Mouse (Mus musculus) hindbrain, postnatal 0 days (tissue): Measurements from ENCODE around the gene Atp1b1. TPM values are rescaled to one million over a fixed set of nuclear protein-coding genes. Genes with fewer than 3 reads are reported as not detected.

ENCODE experiments used
- ATAC-seq: fragments of 200-750 bp; cut with Nextera tagmentation; 2 replicates; pipeline ENCODE4 v1.8.0; 2017; ENCODE audit warnings: mild to moderate bottlenecking, moderate TSS enrichment, moderate library complexity
- DNase-seq: peaks from one replicate; pipeline ENCODE4 v3.0.0-alpha.2; 2015; ENCODE audit warnings: low spot score
- H3K27ac ChIP-seq: fragments of 300-500 bp; sonication (generic); 2 replicates; pipeline ENCODE4 v1.5.1; 2014; ENCODE audit warnings: mild to moderate bottlenecking
- H3K27me3 ChIP-seq: fragments of 300-500 bp; sonication (generic); 2 replicates; pipeline ENCODE4 v1.6.1; 2014; ENCODE audit warnings: low read length, mixed read lengths; ENCODE audit not compliant: insufficient read depth
- H3K36me3 ChIP-seq: fragments of 300-500 bp; sonication (generic); 2 replicates; pipeline ENCODE4 v1.6.1; 2014; ENCODE audit warnings: low read length, mixed read lengths; ENCODE audit not compliant: insufficient read depth
- H3K4me1 ChIP-seq: fragments of 300-500 bp; sonication (generic); 2 replicates; pipeline ENCODE4 v1.6.1; 2014; ENCODE audit warnings: antibody characterized with exemption, low read length, mixed read lengths; ENCODE audit not compliant: insufficient read depth
- H3K4me2 ChIP-seq: fragments of 300-500 bp; sonication (generic); 2 replicates; pipeline ENCODE4 v1.6.1; 2014; ENCODE audit warnings: low read depth, mild to moderate bottlenecking, low read length, moderate library complexity, mixed read lengths
- H3K4me3 ChIP-seq: fragments of 300-500 bp; sonication (generic); 2 replicates; pipeline ENCODE4 v1.5.1; 2014; ENCODE audit warnings: low read length
- H3K9ac ChIP-seq: fragments of 300-500 bp; sonication (generic); replicated peaks from 2 replicates; pipeline ENCODE4 v1.6.1; 2014; ENCODE audit warnings: mild to moderate bottlenecking, low read length, moderate library complexity, mixed read lengths
- H3K9me3 ChIP-seq: fragments of 300-500 bp; sonication (generic); 2 replicates; pipeline ENCODE4 v1.6.1; 2016; ENCODE audit warnings: low read length, mixed read lengths
- CTCF ChIP-seq: IDR thresholded peaks from 2 replicates; pipeline ENCODE4 v1.5.1; 2016; ENCODE audit warnings: antibody characterized with exemption, control low read depth, low read depth
- WGBS: fragments of 180-500 bp; shearing (Covaris S2); extraction: QIAGEN DNeasy Blood & Tissue Kit; methylation state at CpG from one replicate; pipeline ENCODE4 v1.1.7; 2014; 5-methylcytosine and 5-hydroxymethylcytosine counted together
- polyA plus RNA-seq: library from polyadenylated mRNA; unstranded; fragments of >200 nt; fragmentation: Nextera tagmentation; extraction: Ambion mirVana; gene quantifications from 2 replicates; pipeline ENCODE4 v1.2.1, GENCODE M21; 2015
- total RNA-seq: library from RNA; depleted of rRNA; stranded (reverse); fragments of >200 nt; gene quantifications from 2 replicates; pipeline ENCODE4 v1.2.3, GENCODE M21; 2014

Atp1b1 gene
- total and polyA plus RNA-seq, 2 experiments from 2014 or later = 283 to 629 TPM

GRCm38 (mm10) chr1:164451346-164451745, 6.8 kb downstream of the Atp1b1 start:
- H3K9me3 ChIP-seq = no peaks in the 10 kb centered on the region
- H3K4me1 ChIP-seq = no peaks in the 10 kb centered on the region
- no peak overlapping the region for H3K9ac ChIP-seq
- WGBS = 92% methylated on average over 5 of the region's 5 CpGs
- no peak overlapping the region for H3K4me2 ChIP-seq
- no peak for ATAC-seq
- no peak for TF ChIP-seq CTCF
- no peak overlapping the region for H3K4me3 ChIP-seq
- no peaks in the 10 kb centered on the region for H3K27me3 ChIP-seq
- DNase-seq = no peak
- H3K27ac ChIP-seq = no peak overlapping the region
- H3K36me3 ChIP-seq = peaks cover 40% of the 10 kb centered on the region

GRCm38 (mm10) chr1:164450644-164451043, 7.5 kb downstream of the Atp1b1 start:
- H3K4me1 ChIP-seq = no peaks in the 10 kb centered on the region
- no peak for TF ChIP-seq CTCF
- DNase-seq (no peak), ATAC-seq (no peak)
- H3K9ac ChIP-seq = no peak overlapping the region
- H3K4me2 ChIP-seq = no peak overlapping the region
- 85% methylated on average over 4 of the region's 4 CpGs for WGBS
- no peak overlapping the region for H3K4me3 ChIP-seq
- H3K27me3 ChIP-seq = no peaks in the 10 kb centered on the region
- H3K27ac ChIP-seq = no peak overlapping the region
- H3K36me3 ChIP-seq = peaks cover 40% of the 10 kb centered on the region
- no peaks in the 10 kb centered on the region for H3K9me3 ChIP-seq

GRCm38 (mm10) chr1:164450231-164450630, 7.9 kb downstream of the Atp1b1 start:
- Histone ChIP-seq H3K27me3 (no peaks in the 10 kb centered on the region), H3K4me3 (no peak overlapping the region), H3K36me3 (peaks cover 40% of the 10 kb centered on the region), H3K9me3 (no peaks in the 10 kb centered on the region), H3K4me2 (no peak overlapping the region), H3K4me1 (no peaks in the 10 kb centered on the region), H3K27ac (no peak overlapping the region), H3K9ac (no peak overlapping the region)
- no peak for TF ChIP-seq CTCF
- ATAC-seq (no peak), DNase-seq (no peak)
- 86% methylated on average over 4 of the region's 4 CpGs for WGBS

GRCm38 (mm10) chr1:164449626-164450025, 8.5 kb downstream of the Atp1b1 start:
- no peak overlapping the region for H3K4me3 ChIP-seq
- H3K4me2 ChIP-seq = no peak overlapping the region
- DNase-seq (no peak), ATAC-seq (no peak)
- H3K9ac ChIP-seq = no peak overlapping the region
- H3K9me3 ChIP-seq = no peaks in the 10 kb centered on the region
- peaks cover 40% of the 10 kb centered on the region for H3K36me3 ChIP-seq
- H3K27ac ChIP-seq = no peak overlapping the region
- H3K27me3 ChIP-seq = no peaks in the 10 kb centered on the region
- no peaks in the 10 kb centered on the region for H3K4me1 ChIP-seq
- WGBS = 86% methylated on average over 8 of the region's 8 CpGs
- no peak for TF ChIP-seq CTCF

GRCm38 (mm10) chr1:164447521-164447920, 10.6 kb downstream of the Atp1b1 start:
- Histone ChIP-seq H3K4me2 (no peak overlapping the region), H3K9me3 (no peaks in the 10 kb centered on the region), H3K27ac (no peak overlapping the region), H3K4me3 (no peak overlapping the region), H3K27me3 (no peaks in the 10 kb centered on the region), H3K9ac (no peak overlapping the region), H3K4me1 (no peaks in the 10 kb centered on the region), H3K36me3 (peaks cover 46% of the 10 kb centered on the region)
- no peak for TF ChIP-seq CTCF
- DNase-seq = no peak
- 90% methylated on average over 6 of the region's 6 CpGs for WGBS
- ATAC-seq = no peak

GRCm38 (mm10) chr1:164446535-164446934, 11.6 kb downstream of the Atp1b1 start:
- H3K9ac ChIP-seq = no peak overlapping the region
- no peaks in the 10 kb centered on the region for H3K27me3 ChIP-seq
- no peak overlapping the region for H3K27ac ChIP-seq
- H3K9me3 ChIP-seq = no peaks in the 10 kb centered on the region
- 92% methylated on average over 10 of the region's 10 CpGs for WGBS
- H3K4me2 ChIP-seq = no peak overlapping the region
- DNase-seq = no peak
- H3K36me3 ChIP-seq = peaks cover 43% of the 10 kb centered on the region
- ATAC-seq = no peak
- TF ChIP-seq CTCF = no peak
- no peak overlapping the region for H3K4me3 ChIP-seq
- H3K4me1 ChIP-seq = no peaks in the 10 kb centered on the region

- H3K27me3 ChIP-seq = no peaks in the 10 kb centered on the region
- TF ChIP-seq CTCF = no peak
- 90% methylated on average over 5 of the region's 5 CpGs for WGBS
- no peak overlapping the region for H3K9ac ChIP-seq
- no peak for DNase-seq
- H3K4me3 ChIP-seq = no peak overlapping the region
- H3K36me3 ChIP-seq = peaks cover 36% of the 10 kb centered on the region; the same call in 1 of the 2 replicates
- H3K9me3 ChIP-seq = no peaks in the 10 kb centered on the region
- H3K27ac ChIP-seq = no peak overlapping the region
- ATAC-seq = no peak
- no peaks in the 10 kb centered on the region for H3K4me1 ChIP-seq
- H3K4me2 ChIP-seq = no peak overlapping the region
Measured at GRCm38 (mm10) chr1:164445620-164446162, 12.5 kb downstream of the Atp1b1 start.
